Mouse (Mus musculus) frontal cortex, postnatal 10 days (tissue): ENCODE measurements around the gene Mrgpre.

Source experiments
- DNase-seq, 2 experiments: peaks; one replicate each; pipeline ENCODE4 v3.0.0; 2022; ENCODE audit warnings: low spot score in 2 of 2, mixed read lengths in 1 of 2

The Mrgpre gene

DNA sequence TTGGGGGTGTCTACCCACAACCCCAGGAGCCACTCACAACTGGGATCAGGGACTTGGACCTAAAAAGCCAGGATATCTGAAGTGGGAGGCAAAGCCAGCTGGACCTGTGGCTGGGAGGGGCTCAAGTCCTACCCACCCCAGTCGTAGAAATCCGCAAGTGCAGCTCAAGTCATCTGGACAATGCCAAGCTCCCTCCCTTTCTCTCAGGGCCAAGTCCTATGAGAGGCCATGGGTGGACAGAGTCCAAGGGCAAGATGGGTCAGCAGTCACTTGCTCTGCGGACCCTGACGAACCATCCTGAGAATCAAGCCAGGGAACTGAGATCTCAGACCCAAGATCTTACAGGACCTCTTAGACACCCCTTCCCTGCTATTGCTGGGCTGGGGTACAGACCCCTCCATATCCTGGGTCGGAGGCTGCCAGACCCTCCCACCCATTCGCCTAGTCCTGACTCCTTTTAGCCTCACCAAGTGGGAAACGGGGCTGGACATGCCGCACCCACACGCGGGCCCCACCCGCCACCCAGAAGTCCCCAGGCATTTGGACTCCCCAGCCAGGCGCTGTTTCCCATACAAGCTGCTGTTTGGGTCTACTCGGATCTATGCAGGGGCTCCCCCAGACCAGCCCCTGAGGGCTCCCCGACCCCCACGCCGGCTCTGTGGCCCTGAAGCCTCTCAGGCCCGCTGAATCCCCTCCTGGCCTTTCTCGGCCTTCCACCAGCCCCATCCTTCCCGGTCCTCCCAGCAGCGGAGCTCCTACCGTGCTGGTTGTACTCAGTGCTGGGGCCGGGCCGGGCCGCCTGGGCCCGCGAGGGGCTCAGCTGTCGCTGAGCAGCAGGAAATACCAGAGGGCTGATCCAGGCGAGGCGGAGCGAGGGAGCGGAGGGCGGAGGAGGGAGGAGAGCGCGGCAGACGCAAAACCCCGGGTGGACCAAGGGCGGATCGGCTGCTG lies 44.5 kb downstream of the Mrgpre start:
- peak; percentile 78 to 80 for DNase-seq

DNA sequence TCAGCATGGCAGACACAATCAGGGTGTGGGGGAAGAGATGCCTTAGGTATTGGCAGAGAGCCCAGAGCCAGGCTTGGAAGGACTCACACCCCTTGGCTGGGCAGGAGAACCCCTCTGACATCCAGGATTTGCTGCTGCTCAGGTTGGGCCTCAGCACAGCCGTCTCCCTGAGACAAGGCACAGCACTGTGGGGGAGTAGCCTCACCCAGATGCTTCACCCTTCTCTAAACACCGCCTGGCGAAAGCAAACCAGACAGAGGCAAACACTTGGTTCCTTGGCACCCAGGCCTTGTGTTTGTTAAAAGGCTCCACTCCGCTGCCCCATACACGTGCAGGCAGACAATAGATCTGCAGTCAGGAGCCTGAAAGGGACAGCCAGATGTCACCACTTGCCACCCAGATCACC lies 45.7 kb downstream of the Mrgpre start:
- peak in 1 of 2 experiments; percentile 18 for DNase-seq

DNA sequence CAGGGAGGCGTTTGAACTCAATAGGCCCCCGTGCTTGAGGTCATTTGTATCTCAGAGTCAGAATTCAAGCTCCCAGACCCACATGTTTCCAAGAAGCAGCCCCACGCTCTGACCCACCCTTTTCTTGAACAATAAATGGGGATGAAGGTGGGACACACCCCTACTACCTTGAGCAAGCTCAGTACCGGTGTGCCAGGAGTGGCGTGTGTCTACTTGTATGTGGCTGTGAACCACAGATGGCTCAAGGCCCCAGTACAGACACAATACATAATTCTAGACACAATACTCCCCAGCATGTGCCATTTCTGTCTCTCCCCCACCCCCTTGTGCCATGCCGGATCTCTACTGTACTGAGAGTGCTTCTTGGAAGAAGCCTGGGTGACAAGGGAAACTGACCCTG lies 46.1 kb downstream of the Mrgpre start:
- DNase-seq, result no peak

DNA sequence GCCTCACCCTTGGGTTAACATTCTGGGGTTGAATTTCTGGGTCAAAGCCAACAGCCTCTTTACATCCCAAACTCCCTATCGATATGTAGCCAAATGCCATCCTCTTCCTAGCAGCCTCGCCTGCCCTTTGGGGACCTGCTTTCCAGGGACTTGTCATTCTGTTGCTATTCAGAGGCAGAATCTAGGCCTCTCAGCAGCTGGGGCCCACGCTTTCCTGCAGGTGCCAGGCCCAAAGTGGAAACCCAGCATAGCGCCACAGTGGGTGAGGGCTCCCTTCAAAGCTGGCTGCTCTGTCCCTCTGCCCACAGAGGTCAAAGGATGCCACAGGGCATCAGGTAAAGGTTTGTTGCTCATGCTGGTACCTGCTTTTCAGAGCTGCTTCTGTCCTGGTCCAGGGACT lies 50.6 kb downstream of the Mrgpre start:
- no peak for DNase-seq

DNA sequence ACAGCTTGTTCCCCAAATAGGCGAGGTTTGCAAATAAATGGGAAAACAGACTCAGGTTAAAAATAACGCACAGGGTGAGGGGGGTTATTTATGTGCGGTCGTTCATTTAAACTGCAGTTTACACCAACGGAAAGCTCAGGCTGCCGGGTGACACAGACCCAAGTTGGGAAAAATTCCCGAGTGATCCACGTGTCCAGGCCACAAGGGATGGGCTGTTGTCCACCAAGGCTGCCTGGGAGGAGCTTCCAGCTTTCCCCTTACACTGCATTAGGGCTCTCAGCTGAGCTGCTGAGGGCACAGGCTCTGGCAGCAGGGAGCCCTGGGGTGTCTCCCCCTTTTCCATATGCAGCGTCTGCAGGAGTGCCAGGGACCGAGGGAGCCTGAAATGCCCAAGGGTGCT lies 54.4 kb downstream of the Mrgpre start:
- no peak for DNase-seq
